Mouse (Mus musculus): ENCODE measurements around the gene Tsfm. TPM values are rescaled to one million over a fixed set of nuclear protein-coding genes. Genes with fewer than 3 reads are reported as not detected.
A peak's percentile ranks its signal among the peaks of the same experiment; 100 is the strongest.

Tsfm gene
- polyA plus RNA-seq, 1 experiment from 2014 or later = 38.4 TPM

GRCm38 (mm10) chr10:126971363-126972050 is 59.1 kb downstream of the Tsfm start:
- no peak overlapping the region for H3K9ac ChIP-seq (replicated peaks)
- no peak overlapping the region for H3K4me3 ChIP-seq (ENCODE audit: low read depth, low read length)
- no peaks in the 10 kb centered on the region for H3K27me3 ChIP-seq (ENCODE audit: insufficient read depth, low read length)
- peaks cover 8% of the 10 kb centered on the region; the same call in 1 of the 2 replicates for H3K4me1 ChIP-seq (ENCODE audit: insufficient read depth)
- H3K4me2 ChIP-seq (ENCODE audit: low read depth, low read length) = peak overlapping the region; percentile 13; the same call in 1 of the 2 replicates
- no peaks in the 10 kb centered on the region for H3K36me3 ChIP-seq (replicated peaks; ENCODE audit: insufficient read depth, low read length)
- no peak for TF ChIP-seq EP300 (IDR thresholded peaks at IDR 0.05; ENCODE audit: low read depth)
- TF ChIP-seq CTCF (IDR thresholded peaks at IDR 0.05; ENCODE audit: low read depth) = no peak
- H3K27ac ChIP-seq (ENCODE audit: low read depth) = 0 out of 2 replicates have a peak overlapping the region, but pooled peaks have one; percentile 18
- ATAC-seq (no peak), DNase-seq (no peak)
- no peaks in the 10 kb centered on the region for H3K9me3 ChIP-seq (ENCODE audit: low read length)
- WGBS (ENCODE audit: insufficient replicate concordance) = 33% methylated on average over 12 of the region's 12 CpGs

- 88% methylated on average over 8 of the region's 8 CpGs for WGBS (ENCODE audit: insufficient replicate concordance)
- Histone ChIP-seq H3K27me3 (ENCODE audit: insufficient read depth, low read length) (no peaks in the 10 kb centered on the region), H3K9ac (replicated peaks) (no peak overlapping the region), H3K4me2 (ENCODE audit: low read depth, low read length) (no peak overlapping the region), H3K9me3 (ENCODE audit: low read length) (no peaks in the 10 kb centered on the region), H3K27ac (ENCODE audit: low read depth) (no peak overlapping the region), H3K36me3 (replicated peaks; ENCODE audit: insufficient read depth, low read length) (no peaks in the 10 kb centered on the region), H3K4me3 (ENCODE audit: low read depth, low read length) (no peak overlapping the region), H3K4me1 (ENCODE audit: insufficient read depth) (peaks cover 15% of the 10 kb centered on the region)
- TF ChIP-seq EP300 (IDR thresholded peaks at IDR 0.05; ENCODE audit: low read depth) (no peak), CTCF (IDR thresholded peaks at IDR 0.05; ENCODE audit: low read depth) (no peak)
- ATAC-seq = no peak
- no peak for DNase-seq
Observed at GRCm38 (mm10) chr10:126963821-126964220, 66.8 kb downstream of the Tsfm start.

GRCm38 (mm10) chr10:126962966-126963330 is 67.7 kb downstream of the Tsfm start:
- H3K4me3 ChIP-seq (ENCODE audit: low read depth, low read length) = no peak overlapping the region
- DNase-seq (no peak), ATAC-seq (no peak)
- 0 out of 2 replicates have a peak overlapping the region, but pooled peaks have one; percentile 31 for H3K27ac ChIP-seq (ENCODE audit: low read depth)
- TF ChIP-seq EP300 (IDR thresholded peaks at IDR 0.05; ENCODE audit: low read depth) (no peak), CTCF (IDR thresholded peaks at IDR 0.05; ENCODE audit: low read depth) (no peak)
- H3K27me3 ChIP-seq (ENCODE audit: insufficient read depth, low read length) = no peaks in the 10 kb centered on the region
- H3K4me2 ChIP-seq (ENCODE audit: low read depth, low read length) = no peak overlapping the region
- H3K9me3 ChIP-seq (ENCODE audit: low read length) = no peaks in the 10 kb centered on the region
- 48% methylated on average over 6 of the region's 6 CpGs for WGBS (ENCODE audit: insufficient replicate concordance)
- H3K9ac ChIP-seq (replicated peaks) = no peak overlapping the region
- H3K4me1 ChIP-seq (ENCODE audit: insufficient read depth) = peaks cover 15% of the 10 kb centered on the region
- no peaks in the 10 kb centered on the region for H3K36me3 ChIP-seq (replicated peaks; ENCODE audit: insufficient read depth, low read length)

DNA sequence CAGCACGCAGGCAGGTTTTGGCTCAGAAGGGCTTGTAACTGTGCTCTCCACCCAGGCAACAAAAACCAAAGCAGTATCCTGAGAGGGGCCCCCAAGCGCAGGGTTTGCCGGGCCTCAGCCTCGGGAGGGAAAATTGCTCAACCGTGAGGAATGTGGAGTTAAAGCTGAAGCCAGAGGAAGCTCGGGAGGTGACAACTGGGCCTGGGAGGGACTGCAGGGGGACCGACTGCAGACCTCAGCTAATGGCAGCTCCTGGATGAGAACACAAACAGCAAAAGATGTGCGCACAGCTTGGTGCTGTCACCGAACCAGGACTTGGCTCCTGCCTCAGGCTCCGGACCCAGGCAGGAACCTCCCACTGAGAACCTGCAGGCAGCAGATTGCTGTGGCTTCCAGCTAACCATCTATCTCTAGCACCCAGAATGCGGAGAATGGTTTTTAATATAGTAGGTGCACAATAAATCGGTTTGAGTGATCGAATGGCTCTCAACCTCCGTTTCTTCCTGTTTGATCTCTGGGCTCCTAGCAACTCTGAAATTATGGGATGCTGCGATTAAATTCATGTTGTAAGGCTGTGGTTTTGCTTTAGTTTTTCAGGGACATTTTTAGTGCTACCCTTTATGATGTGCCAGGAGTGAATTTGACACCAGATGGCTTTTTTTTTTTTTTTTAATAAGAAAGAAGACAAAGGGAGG is 68.2 kb downstream of the Tsfm start:
- ATAC-seq = peak; percentile 55
- Histone ChIP-seq H3K4me3 (ENCODE audit: low read depth, low read length) (no peak overlapping the region), H3K27me3 (ENCODE audit: insufficient read depth, low read length) (no peaks in the 10 kb centered on the region), H3K27ac (ENCODE audit: low read depth) (peak overlapping the region; percentile 39), H3K36me3 (replicated peaks; ENCODE audit: insufficient read depth, low read length) (no peaks in the 10 kb centered on the region), H3K9ac (replicated peaks) (no peak overlapping the region), H3K4me2 (ENCODE audit: low read depth, low read length) (0 out of 2 replicates have a peak overlapping the region, but pooled peaks have one; percentile 22), H3K9me3 (ENCODE audit: low read length) (no peaks in the 10 kb centered on the region), H3K4me1 (ENCODE audit: insufficient read depth) (peaks cover 15% of the 10 kb centered on the region)
- DNase-seq = peak; percentile 47
- no peak for TF ChIP-seq CTCF (IDR thresholded peaks at IDR 0.05; ENCODE audit: low read depth)
- no peak for TF ChIP-seq EP300 (IDR thresholded peaks at IDR 0.05; ENCODE audit: low read depth)
- WGBS (ENCODE audit: insufficient replicate concordance) = 32% methylated on average over 15 of the region's 15 CpGs

- no peaks in the 10 kb centered on the region for H3K27me3 ChIP-seq (ENCODE audit: insufficient read depth, low read length)
- H3K9me3 ChIP-seq (ENCODE audit: low read length) = no peaks in the 10 kb centered on the region
- H3K36me3 ChIP-seq (replicated peaks; ENCODE audit: insufficient read depth, low read length) = no peaks in the 10 kb centered on the region
- H3K4me3 ChIP-seq (ENCODE audit: low read depth, low read length) = no peak overlapping the region
- no peak for TF ChIP-seq EP300 (IDR thresholded peaks at IDR 0.05; ENCODE audit: low read depth)
- no peak for TF ChIP-seq CTCF (IDR thresholded peaks at IDR 0.05; ENCODE audit: low read depth)
- H3K9ac ChIP-seq (replicated peaks) = no peak overlapping the region
- H3K4me1 ChIP-seq (ENCODE audit: insufficient read depth) = peaks cover 15% of the 10 kb centered on the region
- 0 out of 2 replicates have a peak overlapping the region, but pooled peaks have one; percentile 22 for H3K4me2 ChIP-seq (ENCODE audit: low read depth, low read length)
- DNase-seq (no peak), ATAC-seq (no peak)
- 70% methylated on average over 10 of the region's 10 CpGs for WGBS (ENCODE audit: insufficient replicate concordance)
- peak overlapping the region; percentile 39 for H3K27ac ChIP-seq (ENCODE audit: low read depth)
Observed at GRCm38 (mm10) chr10:126961757-126962156, 68.9 kb downstream of the Tsfm start.

MicroRNA genes within 50 kb of the gene (microRNA counts, 519-probe panel; counts per million panel counts)
- microRNA mmu-miR-26a (4,005 counts per million, percentile 45 among the panel's probes with 10 or more counts), microRNA mmu-miR-546 (not detected)

Small RNA genes within 50 kb of the gene (microRNA-seq; reads per million reads assigned to microRNA genes)
- gene Mir26a-2 = 71.7 reads per million, percentile 40 among the genes with 10 or more reads in this experiment
- not detected for gene Mir546

Other genes starting within 250 kb of the Tsfm start
- gene Atp23, start 129.5 kb downstream of the Tsfm start, polyA plus RNA-seq (2015; fragmentation: Nextera tagmentation; extraction: Ambion mirVana) = 5.8 and 7.1 TPM in 2 replicates
- gene Ctdsp2, start 52.1 kb downstream of the Tsfm start, polyA plus RNA-seq (2015; fragmentation: Nextera tagmentation; extraction: Ambion mirVana) = 10.7 and 11.4 TPM in 2 replicates
- gene Avil, start 30.1 kb downstream of the Tsfm start, polyA plus RNA-seq (2015; fragmentation: Nextera tagmentation; extraction: Ambion mirVana) = 0.04 TPM in 1 of 2 replicates, not detected in the other
- gene Mettl1, start 10.6 kb upstream of the Tsfm start, polyA plus RNA-seq (2015; fragmentation: Nextera tagmentation; extraction: Ambion mirVana) = 14.9 and 15.0 TPM in 2 replicates
- gene Eef1akmt3, start 10.7 kb upstream of the Tsfm start, polyA plus RNA-seq (2015; fragmentation: Nextera tagmentation; extraction: Ambion mirVana) = 0.05 and 0.07 TPM in 2 replicates
- gene Cyp27b1, start 17.4 kb upstream of the Tsfm start, polyA plus RNA-seq (2015; fragmentation: Nextera tagmentation; extraction: Ambion mirVana) = not detected in 2 replicates
- gene March9, start 29.3 kb upstream of the Tsfm start, polyA plus RNA-seq (2015; fragmentation: Nextera tagmentation; extraction: Ambion mirVana) = 0.04 and 0.06 TPM in 2 replicates
- 209 and 225 TPM in 2 replicates for gene Cdk4, start 32.7 kb upstream of the Tsfm start, polyA plus RNA-seq (2015; fragmentation: Nextera tagmentation; extraction: Ambion mirVana)
- 224 and 230 TPM in 2 replicates for gene Tspan31, start 39.4 kb upstream of the Tsfm start, polyA plus RNA-seq (2015; fragmentation: Nextera tagmentation; extraction: Ambion mirVana)
- gene Agap2, start 44.4 kb upstream of the Tsfm start, polyA plus RNA-seq (2015; fragmentation: Nextera tagmentation; extraction: Ambion mirVana) = 0.33 and 0.88 TPM in 2 replicates
- 78.8 and 81.4 TPM in 2 replicates for gene Os9, start 90.3 kb upstream of the Tsfm start, polyA plus RNA-seq (2015; fragmentation: Nextera tagmentation; extraction: Ambion mirVana)
- gene B4galnt1, start 134.4 kb upstream of the Tsfm start, polyA plus RNA-seq (2015; fragmentation: Nextera tagmentation; extraction: Ambion mirVana) = 27.2 and 32.2 TPM in 2 replicates
- 2.0 TPM in 2 replicates for gene Slc26a10, start 149.8 kb upstream of the Tsfm start, polyA plus RNA-seq (2015; fragmentation: Nextera tagmentation; extraction: Ambion mirVana)
- gene Arhgef25, start 159.2 kb upstream of the Tsfm start, polyA plus RNA-seq (2015; fragmentation: Nextera tagmentation; extraction: Ambion mirVana) = 1.9 and 2.6 TPM in 2 replicates
- gene Dtx3, start 164.9 kb upstream of the Tsfm start, polyA plus RNA-seq (2015; fragmentation: Nextera tagmentation; extraction: Ambion mirVana) = 8.8 and 8.9 TPM in 2 replicates
- 14.7 and 17.7 TPM in 2 replicates for gene Pip4k2c, start 180.7 kb upstream of the Tsfm start, polyA plus RNA-seq (2015; fragmentation: Nextera tagmentation; extraction: Ambion mirVana)
- 0.06 TPM in 2 replicates for gene Kif5a, start 232.5 kb upstream of the Tsfm start, polyA plus RNA-seq (2015; fragmentation: Nextera tagmentation; extraction: Ambion mirVana)
- gene Dctn2, start 235.5 kb upstream of the Tsfm start, polyA plus RNA-seq (2015; fragmentation: Nextera tagmentation; extraction: Ambion mirVana) = 65.3 and 67.4 TPM in 2 replicates